Mouse (Mus musculus) cerebellum, postnatal 4 days (tissue): ENCODE results near the gene Cilp.
"Not testable (repeated sequence)": the region's sequence is repeated elsewhere in the genome, so short reads cannot be mapped to it uniquely, and the experiment has no call there.

Experiments used
- DNase-seq, 2 experiments: peaks; one replicate each; pipeline ENCODE4 v3.0.0; 2022; ENCODE audit warnings: low spot score in 2 of 2, mixed read lengths in 1 of 2

The Cilp gene

DNA sequence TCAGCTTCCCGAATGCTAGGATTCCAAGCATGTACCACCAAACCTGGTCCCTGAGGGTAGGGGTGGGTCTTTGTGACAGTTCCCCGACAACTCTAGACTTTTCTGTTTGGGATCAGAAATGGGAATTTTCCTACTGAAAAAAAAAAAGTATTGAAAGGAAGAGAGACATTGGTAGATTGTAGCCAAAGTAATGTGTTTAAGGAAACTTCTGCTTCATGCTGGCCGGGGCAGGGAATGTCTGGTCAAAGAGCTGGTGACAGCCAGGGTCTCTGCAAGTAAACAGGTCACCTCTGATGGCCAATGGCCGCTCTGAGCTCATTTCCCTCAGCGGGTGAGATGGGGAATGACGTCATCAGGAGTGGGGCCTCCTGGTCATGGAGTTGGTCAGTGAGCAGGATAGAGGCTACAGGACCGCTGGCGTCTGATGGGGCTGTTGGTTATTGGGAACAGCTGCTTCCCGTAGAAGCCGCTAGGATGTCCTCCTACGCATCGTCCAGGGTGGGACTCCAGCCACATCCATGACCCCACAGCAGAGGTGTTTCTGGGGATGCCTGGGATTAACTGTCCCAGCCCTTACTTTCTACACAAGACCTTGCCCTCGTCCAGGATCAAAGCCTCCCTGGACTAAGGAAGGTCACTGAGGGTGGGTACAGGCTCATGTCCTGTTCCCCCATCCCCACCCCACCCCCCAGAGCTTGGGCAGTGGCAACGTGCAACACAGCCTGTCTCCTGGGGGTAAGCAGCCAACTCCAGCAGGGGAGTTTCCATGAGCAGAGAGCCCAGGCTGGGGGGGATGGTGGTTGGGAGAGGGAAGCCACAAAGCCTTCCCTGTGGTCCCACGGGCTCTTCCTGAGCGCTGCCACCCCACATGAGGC, 17.2 kb upstream of the Cilp start:
- no peak for DNase-seq

DNA sequence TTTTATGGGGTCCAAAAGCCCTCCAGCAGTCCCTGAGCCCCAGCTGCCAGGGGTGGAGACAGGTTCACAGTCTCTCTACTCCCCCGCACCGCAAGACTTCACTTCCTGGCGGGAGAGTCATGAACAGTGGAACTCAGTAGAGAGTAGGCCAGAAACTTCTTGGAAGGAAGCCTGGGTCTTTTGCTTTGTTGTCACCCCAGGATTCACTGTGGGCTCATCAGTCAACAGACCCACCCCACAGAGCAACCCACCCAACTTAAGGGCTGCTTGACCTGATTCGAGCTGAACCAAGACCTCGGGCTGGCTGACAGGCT, 16.6 kb upstream of the Cilp start:
- no peak for DNase-seq

GRCm38 (mm10) chr9:65252026-65252425, 13.0 kb upstream of the Cilp start:
- DNase-seq = no peak

DNA sequence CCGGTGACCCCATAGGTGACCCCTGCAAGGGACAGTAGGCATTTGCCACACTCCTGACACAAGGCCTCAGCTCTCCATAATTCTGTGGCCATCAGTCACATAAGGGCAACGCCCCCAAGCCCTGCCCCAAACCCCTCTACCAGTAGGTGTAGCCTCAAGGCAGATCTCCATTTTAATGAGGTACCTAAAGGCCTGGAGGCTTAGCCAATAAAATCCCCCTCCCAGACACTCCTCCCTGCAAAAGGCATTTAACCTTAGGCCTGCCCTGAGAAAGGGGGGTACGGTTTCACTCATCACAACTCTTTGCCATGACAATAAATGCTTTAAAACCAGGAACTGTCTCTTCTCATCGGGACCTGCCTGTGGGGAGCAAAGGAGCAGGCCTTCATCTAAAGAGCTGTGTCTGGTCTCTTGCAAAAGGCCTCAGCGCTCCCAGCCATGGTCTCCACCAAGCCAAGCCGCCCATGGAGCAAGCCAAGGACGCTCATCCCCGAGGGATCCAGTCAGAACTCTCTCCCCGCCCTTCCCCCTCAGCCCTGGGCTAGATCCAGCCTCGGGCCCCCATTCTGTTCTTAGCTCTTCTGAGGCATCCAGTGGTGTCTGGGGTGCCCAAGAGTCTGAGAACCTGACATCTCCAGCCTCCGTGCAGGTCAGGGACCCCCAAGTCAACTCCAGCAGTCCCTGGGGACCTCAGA, 8.9 kb upstream of the Cilp start:
- no peak for DNase-seq

DNA sequence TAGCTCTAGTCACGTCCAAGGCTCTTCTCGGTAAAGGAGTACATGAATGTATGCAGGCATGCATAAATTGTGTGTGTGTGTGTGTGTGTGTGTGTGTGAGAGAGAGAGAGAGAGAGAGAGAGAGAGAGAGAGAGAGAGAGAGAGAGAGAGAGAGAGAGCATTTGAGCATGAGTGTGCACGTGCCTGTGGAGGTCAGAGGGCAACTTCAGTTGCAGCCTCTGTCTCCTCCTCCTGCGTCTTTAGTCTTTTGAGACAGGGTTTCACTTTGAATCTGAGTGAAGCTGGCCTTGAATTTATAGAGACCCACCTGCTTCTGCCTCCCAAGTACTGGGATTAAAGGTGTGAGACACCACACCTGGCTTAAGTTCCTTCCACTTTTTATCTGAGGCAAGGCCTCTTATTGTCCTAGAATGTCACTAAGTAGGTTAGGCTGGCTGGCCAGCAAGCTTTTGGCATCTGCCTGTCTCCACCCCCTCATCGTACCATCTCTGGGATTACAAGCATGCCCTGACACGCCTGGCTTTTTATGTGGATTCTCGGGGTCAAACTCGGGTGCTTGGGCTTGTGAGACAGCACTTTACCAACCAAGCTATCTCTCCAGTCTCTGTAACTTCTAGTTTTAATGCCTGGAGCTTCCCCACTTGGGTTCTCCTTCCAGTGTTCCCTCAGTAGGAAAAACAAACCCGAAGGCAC, 7.6 kb upstream of the Cilp start:
- DNase-seq = no peak

- DNase-seq = no peak
These were observed 5.6 kb upstream of the Cilp start for GRCm38 (mm10) chr9:65259366-65259765.

GRCm38 (mm10) chr9:65261591-65262230, 3.3 kb upstream of the Cilp start:
- no peak for DNase-seq

GRCm38 (mm10) chr9:65262641-65263120, 2.3 kb upstream of the Cilp start:
- no peak for DNase-seq

GRCm38 (mm10) chr9:65267742-65268515, 2.9 kb downstream of the Cilp start:
- peak in 1 of 2 experiments; percentile 70 for DNase-seq

DNA sequence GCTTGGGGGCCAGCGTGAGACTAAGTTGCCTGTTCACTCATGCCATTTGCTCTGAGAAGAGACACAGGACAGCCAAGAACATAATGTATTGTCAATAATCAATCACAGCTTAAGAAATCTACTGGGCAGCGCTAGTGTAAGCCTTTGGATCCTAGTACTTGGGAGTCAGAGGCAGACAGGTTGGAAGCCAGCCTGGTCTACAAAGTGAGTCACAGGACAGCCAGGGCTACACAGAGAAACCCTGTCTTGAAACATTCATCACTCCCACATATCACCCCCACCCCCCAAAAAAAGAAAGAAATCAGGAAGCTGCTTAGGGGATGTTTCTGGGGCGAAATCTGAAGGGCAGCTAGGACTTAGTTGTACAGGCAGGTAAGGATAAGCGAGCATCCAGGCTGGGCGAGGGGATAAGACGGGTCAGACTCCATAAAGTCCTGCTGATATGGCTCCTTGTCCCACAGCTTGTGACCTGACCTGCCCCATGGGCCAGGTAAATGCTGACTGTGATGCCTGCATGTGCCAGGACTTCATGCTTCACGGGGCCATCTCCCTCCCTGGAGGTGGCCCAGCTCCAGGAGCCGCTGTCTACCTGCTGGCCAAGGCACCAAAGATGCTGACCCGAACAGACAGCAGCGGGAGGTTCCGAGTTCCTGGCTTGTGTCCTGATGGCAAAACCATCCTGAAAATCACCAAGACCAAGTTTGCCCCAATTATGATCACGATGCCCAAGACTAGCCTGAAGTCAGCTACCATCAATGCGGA, 8.2 kb downstream of the Cilp start:
- no peak for DNase-seq

DNA sequence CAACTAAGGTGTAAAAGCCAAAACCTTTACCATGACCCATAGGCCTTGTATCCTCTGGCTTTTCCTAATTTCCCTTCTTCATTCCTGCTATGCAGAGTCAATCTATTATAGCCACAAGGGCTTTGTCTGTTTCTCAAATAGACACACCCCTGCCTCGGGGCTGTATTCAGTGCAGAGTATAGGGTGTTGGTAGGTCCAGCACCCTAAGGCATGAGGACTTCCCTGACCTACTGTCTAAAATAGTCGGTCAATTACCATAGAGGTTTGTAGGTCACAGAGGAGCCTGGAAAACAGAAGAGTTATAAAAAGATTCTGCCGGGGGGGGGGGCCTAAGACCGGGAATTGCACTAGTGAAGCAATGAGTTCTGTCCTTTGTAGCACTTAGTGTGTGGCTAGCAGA, 8.9 kb downstream of the Cilp start:
- no peak for DNase-seq

DNA sequence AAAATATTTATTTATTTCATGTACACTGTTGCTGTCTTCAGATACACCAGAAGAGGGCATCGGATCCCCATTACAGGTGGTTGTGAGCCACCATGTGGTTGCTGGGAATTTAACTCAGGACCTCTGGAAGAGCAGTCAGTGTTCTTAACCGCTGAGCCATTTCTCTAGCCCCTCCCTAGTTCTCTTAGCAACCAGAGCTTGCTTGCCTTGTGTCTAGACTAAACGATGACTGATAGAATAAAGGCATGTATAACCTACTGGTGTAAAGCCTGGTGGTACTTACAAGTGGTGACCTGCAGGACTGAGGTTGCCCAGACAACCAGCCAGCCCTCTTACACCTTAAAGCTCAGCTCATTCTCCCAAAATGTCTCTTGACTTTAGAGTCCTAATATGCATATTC, 9.9 kb downstream of the Cilp start:
- not testable (repeated sequence) for DNase-seq

GRCm38 (mm10) chr9:65275810-65276530, 11.0 kb downstream of the Cilp start:
- DNase-seq = no peak

DNA sequence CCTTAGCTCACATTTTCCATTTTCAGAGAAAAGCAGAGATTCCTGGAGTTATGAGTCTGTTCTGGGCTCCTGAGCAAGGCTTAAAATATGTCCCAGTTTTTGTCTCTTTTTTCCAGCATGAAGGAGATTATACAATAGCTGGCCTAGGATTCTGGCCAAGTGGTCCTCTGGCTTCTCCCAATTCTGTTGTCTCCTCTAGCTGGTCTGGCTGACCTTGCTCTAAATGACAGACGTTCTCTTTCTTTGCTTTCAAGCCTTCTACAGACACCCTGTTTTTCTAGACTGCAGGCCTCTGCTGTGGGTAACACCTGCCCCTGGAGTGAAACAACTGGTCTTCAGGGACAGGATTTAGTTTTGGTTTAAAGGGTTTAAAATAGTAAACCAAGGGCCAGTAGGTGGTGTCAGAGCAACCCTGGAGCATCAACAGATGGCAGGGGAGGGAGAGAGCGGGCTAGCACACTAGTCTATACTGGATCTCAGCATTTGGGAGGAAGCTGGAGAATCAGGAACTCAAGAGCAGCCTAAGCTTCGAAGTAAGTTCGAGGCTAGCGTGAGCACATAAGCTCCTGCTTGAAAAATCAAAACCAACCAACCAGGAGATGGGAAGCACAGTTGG, 16.7 kb downstream of the Cilp start:
- DNase-seq = no peak

- DNase-seq = no peak
These were observed 18.3 kb downstream of the Cilp start for GRCm38 (mm10) chr9:65283301-65283700.

DNA sequence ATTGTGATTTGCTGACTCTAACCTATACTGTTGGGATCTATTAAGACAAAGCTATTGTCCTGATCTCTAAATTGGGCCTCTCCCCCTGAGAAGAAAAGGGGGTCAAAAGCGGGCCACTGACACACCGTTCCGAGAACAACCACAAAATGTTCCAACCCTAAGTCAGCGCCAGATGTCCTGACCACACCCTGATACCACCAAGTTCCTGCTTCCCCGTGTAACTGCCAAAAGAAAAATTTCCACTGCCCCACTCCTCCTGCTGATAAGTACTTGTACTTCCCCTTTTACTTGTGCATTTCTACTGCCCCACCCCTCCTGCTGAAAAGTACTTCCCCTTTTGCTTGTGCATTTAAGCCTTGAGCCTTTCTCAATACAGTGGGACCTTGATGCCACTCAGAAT, 23.3 kb downstream of the Cilp start:
- DNase-seq = not testable (repeated sequence)

- DNase-seq = no peak
These were observed 25.0 kb downstream of the Cilp start for GRCm38 (mm10) chr9:65289988-65290387.

GRCm38 (mm10) chr9:65292421-65292820, 27.4 kb downstream of the Cilp start:
- no peak for DNase-seq

DNA sequence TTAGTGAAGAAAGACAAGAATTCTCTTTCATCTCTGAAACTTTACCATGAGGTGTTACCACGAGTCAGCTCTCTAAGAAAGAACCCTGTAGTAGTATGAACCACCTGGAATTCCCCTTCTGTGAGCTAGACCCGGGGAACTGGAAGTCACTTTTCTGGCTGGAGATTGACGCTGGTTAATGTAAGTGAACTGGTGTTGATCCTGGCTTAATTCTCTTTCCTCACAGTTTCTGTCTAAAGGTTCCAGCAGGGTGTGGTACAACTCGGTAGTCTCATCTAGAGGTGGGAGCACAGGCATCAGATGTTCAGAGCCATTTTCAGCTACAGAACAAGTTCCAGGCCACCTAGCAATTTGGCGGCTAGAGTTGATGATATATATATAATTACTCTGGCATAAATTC, 28.1 kb downstream of the Cilp start:
- DNase-seq = no peak
